Mouse (Mus musculus): ENCODE results near the gene Tax1bp3. TPM values are rescaled to one million over a fixed set of nuclear protein-coding genes. Genes with fewer than 3 reads are reported as not detected.

Gene Tax1bp3
- polyA plus RNA-seq, 1 experiment, result 85.2 TPM

GRCm38 (mm10) chr11:73207621-73208020 is 30.7 kb downstream of the Tax1bp3 start:
- H3K27me3 ChIP-seq (ENCODE audit: control insufficient read depth, insufficient read depth, insufficient read length), result no peaks in the 10 kb centered on the region
- no peaks in the 10 kb centered on the region for H3K79me2 ChIP-seq (ENCODE audit: control insufficient read depth, insufficient read depth)
- no peak overlapping the region for H3K4me3 ChIP-seq
- H3K4me2 ChIP-seq (ENCODE audit: low read depth), result no peak overlapping the region
- H3K36me3 ChIP-seq (ENCODE audit: control insufficient read depth, insufficient read depth), result no peaks in the 10 kb centered on the region
- H3ac ChIP-seq (ENCODE audit: control insufficient read depth, insufficient read length), result no peak overlapping the region
- TF ChIP-seq MYOG (IDR thresholded peaks at IDR 0.05; ENCODE audit: control insufficient read depth in 1 of 3, insufficient read depth in 1 of 3, insufficient read length in 2 of 3, low read depth in 2 of 3) (no peak), SRF (IDR thresholded peaks at IDR 0.05; ENCODE audit: control insufficient read depth, insufficient read length, low read depth) (no peak), E2F4 (IDR thresholded peaks at IDR 0.05; ENCODE audit: insufficient read depth) (no peak), MAX (IDR thresholded peaks at IDR 0.05; ENCODE audit: low read depth) (no peak), TCF12 (IDR thresholded peaks at IDR 0.05; ENCODE audit: insufficient read depth, poor library complexity, severe bottlenecking) (no peak), USF1 (IDR thresholded peaks at IDR 0.05; ENCODE audit: low read depth) (no peak), POLR2AphosphoS2 (IDR thresholded peaks at IDR 0.05; ENCODE audit: insufficient read length, low read depth) (no peak), POLR2A (IDR thresholded peaks at IDR 0.05; ENCODE audit: insufficient read length, low read depth) (no peak), TCF3 (IDR thresholded peaks at IDR 0.05; ENCODE audit: insufficient read length, low read depth) (no peak), CEBPB (IDR thresholded peaks at IDR 0.05; ENCODE audit: insufficient read depth, poor library complexity, severe bottlenecking) (no peak), REST (IDR thresholded peaks at IDR 0.05; ENCODE audit: insufficient read depth, insufficient read length) (no peak), MYOD1 (IDR thresholded peaks at IDR 0.05; ENCODE audit: control insufficient read depth in 1 of 3, insufficient read length in 2 of 3, low read depth in 2 of 3) (no peak)

GRCm38 (mm10) chr11:73213956-73214355 is 37.1 kb downstream of the Tax1bp3 start:
- H3K79me2 ChIP-seq (ENCODE audit: control insufficient read depth, insufficient read depth), result no peaks in the 10 kb centered on the region
- TF ChIP-seq SRF (IDR thresholded peaks at IDR 0.05; ENCODE audit: control insufficient read depth, insufficient read length, low read depth) (no peak), MAX (IDR thresholded peaks at IDR 0.05; ENCODE audit: low read depth) (no peak), MYOD1 (IDR thresholded peaks at IDR 0.05; ENCODE audit: control insufficient read depth in 1 of 3, insufficient read length in 2 of 3, low read depth in 2 of 3) (no peak), TCF3 (IDR thresholded peaks at IDR 0.05; ENCODE audit: insufficient read length, low read depth) (no peak), CEBPB (IDR thresholded peaks at IDR 0.05; ENCODE audit: insufficient read depth, poor library complexity, severe bottlenecking) (no peak), REST (IDR thresholded peaks at IDR 0.05; ENCODE audit: insufficient read depth, insufficient read length) (no peak), E2F4 (IDR thresholded peaks at IDR 0.05; ENCODE audit: insufficient read depth) (no peak), TCF12 (IDR thresholded peaks at IDR 0.05; ENCODE audit: insufficient read depth, poor library complexity, severe bottlenecking) (no peak), USF1 (IDR thresholded peaks at IDR 0.05; ENCODE audit: low read depth) (no peak), POLR2A (IDR thresholded peaks at IDR 0.05; ENCODE audit: insufficient read length, low read depth) (no peak), MYOG (IDR thresholded peaks at IDR 0.05; ENCODE audit: control insufficient read depth in 1 of 3, insufficient read depth in 1 of 3, insufficient read length in 2 of 3, low read depth in 2 of 3) (no peak), POLR2AphosphoS2 (IDR thresholded peaks at IDR 0.05; ENCODE audit: insufficient read length, low read depth) (no peak)
- no peaks in the 10 kb centered on the region for H3K36me3 ChIP-seq (ENCODE audit: control insufficient read depth, insufficient read depth)
- no peak overlapping the region for H3K4me2 ChIP-seq (ENCODE audit: low read depth)
- H3K4me3 ChIP-seq, result no peak overlapping the region
- no peak overlapping the region for H3ac ChIP-seq (ENCODE audit: control insufficient read depth, insufficient read length)
- H3K27me3 ChIP-seq (ENCODE audit: control insufficient read depth, insufficient read depth, insufficient read length), result no peaks in the 10 kb centered on the region

GRCm38 (mm10) chr11:73219671-73220070 is 42.8 kb downstream of the Tax1bp3 start:
- Histone ChIP-seq H3K36me3 (ENCODE audit: control insufficient read depth, insufficient read depth) (no peaks in the 10 kb centered on the region), H3K79me2 (ENCODE audit: control insufficient read depth, insufficient read depth) (no peaks in the 10 kb centered on the region), H3K4me3 (no peak overlapping the region), H3K27me3 (ENCODE audit: control insufficient read depth, insufficient read depth, insufficient read length) (no peaks in the 10 kb centered on the region), H3K4me2 (ENCODE audit: low read depth) (no peak overlapping the region), H3ac (ENCODE audit: control insufficient read depth, insufficient read length) (no peak overlapping the region)
- no peak for TF ChIP-seq POLR2A (IDR thresholded peaks at IDR 0.05; ENCODE audit: insufficient read length, low read depth)
- no peak for TF ChIP-seq MYOD1 (IDR thresholded peaks at IDR 0.05; ENCODE audit: control insufficient read depth in 1 of 3, insufficient read length in 2 of 3, low read depth in 2 of 3)
- TF ChIP-seq REST (IDR thresholded peaks at IDR 0.05; ENCODE audit: insufficient read depth, insufficient read length), result no peak
- no peak for TF ChIP-seq E2F4 (IDR thresholded peaks at IDR 0.05; ENCODE audit: insufficient read depth)
- no peak for TF ChIP-seq TCF3 (IDR thresholded peaks at IDR 0.05; ENCODE audit: insufficient read length, low read depth)
- TF ChIP-seq SRF (IDR thresholded peaks at IDR 0.05; ENCODE audit: control insufficient read depth, insufficient read length, low read depth), result no peak
- TF ChIP-seq POLR2AphosphoS2 (IDR thresholded peaks at IDR 0.05; ENCODE audit: insufficient read length, low read depth), result no peak
- no peak for TF ChIP-seq MYOG (IDR thresholded peaks at IDR 0.05; ENCODE audit: control insufficient read depth in 1 of 3, insufficient read depth in 1 of 3, insufficient read length in 2 of 3, low read depth in 2 of 3)
- TF ChIP-seq CEBPB (IDR thresholded peaks at IDR 0.05; ENCODE audit: insufficient read depth, poor library complexity, severe bottlenecking), result no peak
- no peak for TF ChIP-seq TCF12 (IDR thresholded peaks at IDR 0.05; ENCODE audit: insufficient read depth, poor library complexity, severe bottlenecking)
- no peak for TF ChIP-seq USF1 (IDR thresholded peaks at IDR 0.05; ENCODE audit: low read depth)
- TF ChIP-seq MAX (IDR thresholded peaks at IDR 0.05; ENCODE audit: low read depth), result no peak

GRCm38 (mm10) chr11:73220651-73221050 is 43.8 kb downstream of the Tax1bp3 start:
- Histone ChIP-seq H3ac (ENCODE audit: control insufficient read depth, insufficient read length) (no peak overlapping the region), H3K79me2 (ENCODE audit: control insufficient read depth, insufficient read depth) (no peaks in the 10 kb centered on the region), H3K4me2 (ENCODE audit: low read depth) (no peak overlapping the region), H3K36me3 (ENCODE audit: control insufficient read depth, insufficient read depth) (no peaks in the 10 kb centered on the region), H3K4me3 (no peak overlapping the region), H3K27me3 (ENCODE audit: control insufficient read depth, insufficient read depth, insufficient read length) (no peaks in the 10 kb centered on the region)
- TF ChIP-seq POLR2AphosphoS2 (IDR thresholded peaks at IDR 0.05; ENCODE audit: insufficient read length, low read depth) (no peak), TCF12 (IDR thresholded peaks at IDR 0.05; ENCODE audit: insufficient read depth, poor library complexity, severe bottlenecking) (no peak), SRF (IDR thresholded peaks at IDR 0.05; ENCODE audit: control insufficient read depth, insufficient read length, low read depth) (no peak), MYOG (IDR thresholded peaks at IDR 0.05; ENCODE audit: control insufficient read depth in 1 of 3, insufficient read depth in 1 of 3, insufficient read length in 2 of 3, low read depth in 2 of 3) (no peak), CEBPB (IDR thresholded peaks at IDR 0.05; ENCODE audit: insufficient read depth, poor library complexity, severe bottlenecking) (no peak), REST (IDR thresholded peaks at IDR 0.05; ENCODE audit: insufficient read depth, insufficient read length) (no peak), E2F4 (IDR thresholded peaks at IDR 0.05; ENCODE audit: insufficient read depth) (no peak), MYOD1 (IDR thresholded peaks at IDR 0.05; ENCODE audit: control insufficient read depth in 1 of 3, insufficient read length in 2 of 3, low read depth in 2 of 3) (no peak), TCF3 (IDR thresholded peaks at IDR 0.05; ENCODE audit: insufficient read length, low read depth) (no peak), MAX (IDR thresholded peaks at IDR 0.05; ENCODE audit: low read depth) (no peak), USF1 (IDR thresholded peaks at IDR 0.05; ENCODE audit: low read depth) (no peak), POLR2A (IDR thresholded peaks at IDR 0.05; ENCODE audit: insufficient read length, low read depth) (no peak)

Data from myocyte (in vitro differentiated cells).